Mouse (Mus musculus): ENCODE measurements around the gene Camkmt.

DNA sequence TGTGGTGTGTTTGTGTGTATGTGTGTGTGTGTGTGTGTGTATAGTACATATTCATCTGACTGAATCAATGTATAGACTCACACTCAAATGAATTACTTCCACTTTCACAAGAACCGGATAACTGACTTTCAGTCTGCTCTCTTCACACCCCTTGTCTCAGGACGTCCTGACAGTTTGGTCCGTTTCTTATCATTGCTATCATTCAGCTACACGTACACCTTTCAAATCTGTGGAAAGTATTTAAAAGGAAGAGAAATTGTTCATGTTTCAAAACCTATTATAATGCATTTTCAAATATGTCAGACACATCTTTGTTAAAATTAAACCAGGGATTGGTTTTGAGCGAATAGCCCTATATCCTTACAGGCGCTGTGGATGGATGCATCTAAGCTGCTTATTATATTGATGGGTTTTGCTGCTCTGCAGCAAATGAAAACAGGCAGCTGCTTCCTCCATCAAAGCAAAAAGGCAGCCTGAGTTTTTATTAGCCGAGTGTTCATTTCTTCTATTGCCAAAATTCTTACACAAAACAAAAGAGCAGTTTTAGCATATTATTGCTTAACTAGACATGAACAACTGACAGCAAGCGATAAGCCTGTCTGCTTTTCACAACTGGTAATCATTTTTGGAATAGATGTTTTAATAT, 291.3 kb downstream of the Camkmt start:
- TF ChIP-seq CTCF (IDR thresholded peaks at IDR 0.05; ENCODE audit: extremely low read depth, insufficient read depth, insufficient read length, insufficient replicate concordance) (no peak), POLR2A (IDR thresholded peaks at IDR 0.05; ENCODE audit: low read depth, low read length) (no peak)
